Mouse (Mus musculus) cortical plate, adult 2 months (tissue): ENCODE measurements around the gene Kif14. TPM values are rescaled to one million over a fixed set of nuclear protein-coding genes. Genes with fewer than 3 reads are reported as not detected.

Experiments
- H3K27ac ChIP-seq: fragments of 200-500 bp; 2 replicates; pipeline ENCODE4 v1.5.1; 2012; ENCODE audit warnings: low read length, control low read depth, inconsistent platforms; ENCODE audit not compliant: insufficient read depth
- H3K4me1 ChIP-seq: fragments of 200-500 bp; 2 replicates; pipeline ENCODE4 v1.6.1; 2011; ENCODE audit warnings: low read length; ENCODE audit not compliant: control insufficient read depth, insufficient read depth
- H3K4me3 ChIP-seq: fragments of 200-500 bp; 2 replicates; pipeline ENCODE4 v1.5.1; 2011; ENCODE audit warnings: mild to moderate bottlenecking, low read length, control low read depth; ENCODE audit not compliant: insufficient read depth
- CTCF ChIP-seq: fragments of 200-500 bp; IDR thresholded peaks from 2 replicates; pipeline ENCODE4 v1.5.1; 2011; ENCODE audit warnings: mild to moderate bottlenecking, control low read depth, low read length; ENCODE audit not compliant: insufficient read depth; ENCODE audit errors: extremely low read depth
- POLR2A ChIP-seq: fragments of 200-500 bp; IDR thresholded peaks from 2 replicates; pipeline ENCODE4 v1.6.1; 2011; ENCODE audit warnings: mild to moderate bottlenecking, low read length, control low read depth; ENCODE audit not compliant: insufficient read depth; ENCODE audit errors: extremely low read depth
- polyA plus RNA-seq: library from polyadenylated mRNA; depleted of rRNA; stranded (reverse); fragments of >200 nt; gene quantifications from 2 replicates; pipeline ENCODE4 v1.2.3, GENCODE M21; 2012

Gene Kif14
- polyA plus RNA-seq, 1 experiment, result 0.21 TPM

GRCm38 (mm10) chr1:136564963-136565362 is 98.8 kb downstream of the Kif14 start:
- Histone ChIP-seq H3K4me3 (no peak overlapping the region), H3K4me1 (no peaks in the 10 kb centered on the region), H3K27ac (no peak overlapping the region)
- TF ChIP-seq POLR2A, result no peak
- TF ChIP-seq CTCF, result no peak

DNA sequence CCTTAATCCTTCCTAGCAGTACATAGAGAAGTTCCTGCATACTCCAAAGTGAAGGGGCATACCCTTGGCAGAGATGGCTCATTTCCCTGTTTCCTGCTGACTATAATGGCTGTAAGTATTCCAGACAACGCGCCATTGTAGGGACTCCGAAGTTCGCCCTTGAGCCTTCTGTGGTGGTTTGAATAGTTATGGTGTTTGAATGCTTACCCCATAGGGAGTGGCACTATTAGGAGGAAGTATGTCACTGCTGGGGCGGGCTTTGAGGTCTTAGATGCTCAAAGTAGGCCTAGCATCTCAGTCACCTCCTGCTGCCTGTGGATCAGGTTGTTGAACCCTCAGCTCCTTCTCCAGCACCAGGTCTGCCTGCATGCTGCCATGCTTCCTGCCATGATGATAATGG is 100.2 kb downstream of the Kif14 start:
- H3K4me1 ChIP-seq, result no peaks in the 10 kb centered on the region
- no peak overlapping the region for H3K27ac ChIP-seq
- H3K4me3 ChIP-seq, result no peak overlapping the region
- TF ChIP-seq POLR2A, result no peak
- no peak for TF ChIP-seq CTCF

DNA sequence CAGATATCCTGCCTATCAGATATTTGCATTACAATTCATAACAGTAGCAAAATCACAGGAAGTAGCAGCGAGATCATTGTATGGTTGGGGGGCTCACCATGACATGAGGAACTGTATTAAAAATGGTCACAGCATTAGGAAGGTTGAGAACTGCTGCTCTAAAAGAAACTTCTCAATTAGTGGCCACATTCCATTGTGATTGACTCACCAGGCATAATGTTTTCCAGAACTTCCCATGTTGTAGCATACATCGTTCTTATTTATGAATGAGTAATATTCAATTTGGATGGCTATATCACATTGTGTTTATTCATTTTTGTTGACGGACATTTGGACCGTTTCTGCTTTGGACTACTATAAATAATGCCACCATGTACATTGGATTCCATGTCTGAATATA is 101.5 kb downstream of the Kif14 start:
- Histone ChIP-seq H3K4me1 (no peaks in the 10 kb centered on the region), H3K4me3 (no peak overlapping the region), H3K27ac (no peak overlapping the region)
- TF ChIP-seq POLR2A (no peak), CTCF (no peak)

DNA sequence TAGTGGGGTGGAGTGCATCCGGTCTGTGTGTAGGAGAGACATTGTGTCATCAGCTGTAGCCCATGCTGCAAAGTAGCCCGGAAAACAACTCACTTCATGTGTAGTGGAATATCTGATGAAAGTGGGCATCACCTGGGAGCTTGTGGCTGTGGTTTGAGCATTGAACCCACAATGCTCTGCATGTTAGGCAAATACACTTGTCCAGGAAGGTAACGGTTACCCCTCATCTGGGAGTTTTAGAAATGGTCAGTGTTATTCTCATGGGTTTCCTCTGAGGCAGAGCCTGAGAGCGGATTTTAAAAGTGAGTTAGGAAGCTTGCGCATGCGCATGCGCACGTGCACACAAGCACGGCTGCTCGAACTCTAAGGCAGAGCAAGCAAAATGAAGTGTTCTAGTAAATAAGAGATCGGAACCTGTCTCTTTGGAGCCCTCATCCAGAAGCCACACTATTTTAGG is 102.6 kb downstream of the Kif14 start:
- H3K27ac ChIP-seq, result no peak overlapping the region
- TF ChIP-seq CTCF, result no peak
- no peak for TF ChIP-seq POLR2A
- H3K4me3 ChIP-seq, result no peak overlapping the region
- H3K4me1 ChIP-seq, result no peaks in the 10 kb centered on the region

GRCm38 (mm10) chr1:136569206-136569605 is 103.1 kb downstream of the Kif14 start:
- H3K27ac ChIP-seq, result no peak overlapping the region
- H3K4me1 ChIP-seq, result no peaks in the 10 kb centered on the region
- no peak for TF ChIP-seq CTCF
- H3K4me3 ChIP-seq, result no peak overlapping the region

DNA sequence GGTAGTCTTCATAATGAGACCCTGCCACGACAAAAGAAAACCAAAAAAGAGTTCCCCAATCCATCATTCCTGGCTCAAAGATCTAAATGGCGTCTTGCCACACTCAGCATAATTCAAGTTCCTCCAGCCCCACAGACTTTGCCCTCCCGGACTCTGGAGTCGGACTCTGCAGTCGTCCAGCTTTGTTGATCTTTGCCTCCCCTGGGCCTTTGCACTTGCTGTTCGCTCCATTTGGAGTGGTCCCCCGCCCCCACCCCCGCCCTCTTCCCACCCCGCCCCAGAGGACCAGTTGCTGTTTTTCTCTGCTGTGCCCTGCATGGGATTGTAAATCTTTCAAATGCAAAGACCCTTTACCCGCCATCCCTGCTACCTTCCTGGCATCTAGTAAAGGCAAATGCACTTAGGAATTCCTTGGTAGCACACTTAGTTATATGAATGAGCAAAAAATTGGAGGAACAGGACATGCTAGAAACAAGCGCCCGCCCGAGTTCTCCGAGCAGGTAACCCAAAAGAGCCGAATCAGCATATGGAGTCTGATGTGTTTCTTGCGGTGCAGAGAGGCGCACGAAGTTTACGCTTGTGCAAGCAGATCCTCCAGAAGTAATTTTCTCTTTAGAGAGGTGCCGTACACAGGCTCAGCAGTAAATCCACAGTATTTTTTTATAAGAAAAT is 103.6 kb downstream of the Kif14 start:
- no peak overlapping the region for H3K4me3 ChIP-seq
- H3K4me1 ChIP-seq, result no peaks in the 10 kb centered on the region
- H3K27ac ChIP-seq, result no peak overlapping the region
- TF ChIP-seq POLR2A, result no peak
- TF ChIP-seq CTCF, result no peak

- no peak overlapping the region for H3K27ac ChIP-seq
- TF ChIP-seq CTCF (no peak), POLR2A (no peak)
- H3K4me1 ChIP-seq, result no peaks in the 10 kb centered on the region
- H3K4me3 ChIP-seq, result no peak overlapping the region
Observed at GRCm38 (mm10) chr1:136570298-136570653, 104.1 kb downstream of the Kif14 start.

DNA sequence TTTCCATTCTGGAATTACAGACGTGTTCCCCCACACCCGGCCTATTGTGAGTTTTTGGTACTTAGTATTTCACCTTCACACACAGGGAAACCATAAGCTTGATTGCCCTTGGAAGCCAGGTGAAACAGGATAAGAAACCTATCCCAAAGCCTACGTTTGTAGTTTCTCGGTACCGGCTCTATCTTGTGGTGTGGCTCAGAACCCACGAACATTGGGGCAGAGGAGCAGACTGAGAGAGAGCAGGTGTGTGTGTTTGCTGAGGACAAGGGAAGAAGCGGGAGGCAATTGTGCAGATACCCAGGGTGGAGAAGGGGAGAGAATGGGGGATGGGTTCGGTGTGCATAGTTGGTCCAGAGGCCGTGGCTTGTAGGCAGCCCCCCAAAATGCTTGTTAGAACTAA is 104.8 kb downstream of the Kif14 start:
- TF ChIP-seq POLR2A, result no peak
- no peak for TF ChIP-seq CTCF
- Histone ChIP-seq H3K4me3 (no peak overlapping the region), H3K4me1 (no peaks in the 10 kb centered on the region), H3K27ac (no peak overlapping the region)

DNA sequence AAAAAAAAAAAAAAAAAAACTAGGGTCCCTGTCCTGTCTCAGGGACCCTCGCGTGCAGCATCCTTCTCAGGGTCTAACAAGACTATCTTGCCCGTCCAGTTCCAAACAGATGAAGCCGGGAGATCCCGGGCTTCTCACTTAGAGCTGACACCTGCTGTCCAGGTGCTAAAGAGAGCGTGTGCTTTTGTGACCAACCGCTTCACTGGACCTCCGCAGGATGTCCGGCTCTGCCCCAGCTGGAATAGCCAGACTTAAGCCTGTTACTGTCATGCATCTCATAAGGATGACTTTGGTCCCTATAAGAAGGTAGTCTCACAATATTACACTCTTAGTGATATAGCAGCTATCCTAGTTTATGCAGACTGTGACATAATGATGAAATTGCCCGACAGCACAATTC is 105.4 kb downstream of the Kif14 start:
- Histone ChIP-seq H3K4me3 (no peak overlapping the region), H3K27ac (no peak overlapping the region), H3K4me1 (no peaks in the 10 kb centered on the region)
- TF ChIP-seq CTCF (no peak), POLR2A (no peak)

- Histone ChIP-seq H3K4me3 (no peak overlapping the region), H3K4me1 (no peaks in the 10 kb centered on the region)
- TF ChIP-seq POLR2A (no peak), CTCF (no peak)
Observed at GRCm38 (mm10) chr1:136577890-136578663, 111.9 kb downstream of the Kif14 start.

DNA sequence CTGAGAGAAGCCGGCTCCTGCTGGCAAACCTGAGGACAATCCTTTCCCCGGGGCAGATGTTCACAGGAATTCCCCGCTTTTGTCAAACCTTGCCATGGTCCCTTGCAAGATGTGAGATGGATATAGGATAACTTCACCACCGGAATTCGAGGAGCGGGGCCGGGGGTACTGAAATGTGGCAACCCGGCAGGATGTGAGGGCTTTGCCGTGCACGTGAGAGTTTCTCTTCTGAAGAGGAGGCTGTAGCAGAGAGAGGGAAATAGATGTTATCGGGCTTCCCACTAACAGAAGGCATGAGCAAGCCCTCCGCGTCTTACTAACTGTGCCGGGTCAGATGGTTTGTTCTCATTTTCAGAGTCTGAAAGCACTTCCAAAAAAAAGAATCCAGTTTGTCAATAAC is 113.2 kb downstream of the Kif14 start:
- no peak overlapping the region for H3K27ac ChIP-seq
- TF ChIP-seq POLR2A, result no peak
- TF ChIP-seq CTCF, result no peak
- no peak overlapping the region for H3K4me3 ChIP-seq
- H3K4me1 ChIP-seq, result no peaks in the 10 kb centered on the region

More at GRCm38 (mm10) chr1:136577890-136578663, 111.9 kb downstream of the Kif14 start:
- H3K27ac ChIP-seq, result no peak overlapping the region
